Mouse (Mus musculus): ENCODE measurements around the gene Lamc2. TPM values are rescaled to one million over a fixed set of nuclear protein-coding genes. Genes with fewer than 3 reads are reported as not detected.
"Not testable (repeated sequence)": the region's sequence is repeated elsewhere in the genome, so short reads cannot be mapped to it uniquely, and the experiment has no call there.

Gene Lamc2
- polyA plus RNA-seq, 1 experiment from 2014 or later = 0.70 TPM

GRCm38 (mm10) chr1:153090807-153091206 is 95.4 kb downstream of the Lamc2 start:
- no peaks in the 10 kb centered on the region for H3K4me1 ChIP-seq (ENCODE audit: control insufficient read depth, insufficient read depth, low read length)
- ATAC-seq (no peak), DNase-seq (ENCODE audit: low spot score) (no peak)
- H3K27me3 ChIP-seq (replicated peaks; ENCODE audit: control insufficient read depth, insufficient read depth, low read length) = no peaks in the 10 kb centered on the region
- 91% methylated on average over 4 of the region's 4 CpGs for WGBS
- H3K36me3 ChIP-seq (ENCODE audit: control insufficient read depth, insufficient read depth, low read length) = 0 out of 2 replicates have a peak, but pooled peaks cover 3% of the 10 kb centered on the region
- H3K4me2 ChIP-seq (ENCODE audit: low read length) = no peak overlapping the region
- no peaks in the 10 kb centered on the region for H3K9me3 ChIP-seq (replicated peaks; ENCODE audit: control insufficient read depth, low read length)
- no peak overlapping the region for H3K27ac ChIP-seq (ENCODE audit: low read depth, low read length)
- H3K4me3 ChIP-seq (ENCODE audit: low read depth, low read length) = no peak overlapping the region
- H3K9ac ChIP-seq (ENCODE audit: low read length) = no peak overlapping the region

GRCm38 (mm10) chr1:153090081-153090480 is 96.2 kb downstream of the Lamc2 start:
- ATAC-seq (no peak), DNase-seq (ENCODE audit: low spot score) (no peak)
- no peaks in the 10 kb centered on the region for H3K4me1 ChIP-seq (ENCODE audit: control insufficient read depth, insufficient read depth, low read length)
- no peak overlapping the region for H3K4me2 ChIP-seq (ENCODE audit: low read length)
- H3K27me3 ChIP-seq (replicated peaks; ENCODE audit: control insufficient read depth, insufficient read depth, low read length) = no peaks in the 10 kb centered on the region
- no peak overlapping the region for H3K9ac ChIP-seq (ENCODE audit: low read length)
- H3K9me3 ChIP-seq (replicated peaks; ENCODE audit: control insufficient read depth, low read length) = no peaks in the 10 kb centered on the region
- 0 out of 2 replicates have a peak, but pooled peaks cover 3% of the 10 kb centered on the region for H3K36me3 ChIP-seq (ENCODE audit: control insufficient read depth, insufficient read depth, low read length)
- no peak overlapping the region for H3K27ac ChIP-seq (ENCODE audit: low read depth, low read length)
- 77% methylated on average over 2 of the region's 2 CpGs for WGBS
- no peak overlapping the region for H3K4me3 ChIP-seq (ENCODE audit: low read depth, low read length)

- WGBS = 80% methylated on average over 5 of the region's 5 CpGs
- DNase-seq (ENCODE audit: low spot score) (no peak), ATAC-seq (no peak)
- H3K4me1 ChIP-seq (ENCODE audit: control insufficient read depth, insufficient read depth, low read length) = no peaks in the 10 kb centered on the region
- H3K9me3 ChIP-seq (replicated peaks; ENCODE audit: control insufficient read depth, low read length) = no peaks in the 10 kb centered on the region
- H3K27ac ChIP-seq (ENCODE audit: low read depth, low read length) = no peak overlapping the region
- H3K4me3 ChIP-seq (ENCODE audit: low read depth, low read length) = no peak overlapping the region
- H3K4me2 ChIP-seq (ENCODE audit: low read length) = no peak overlapping the region
- no peak overlapping the region for H3K9ac ChIP-seq (ENCODE audit: low read length)
- no peaks in the 10 kb centered on the region for H3K27me3 ChIP-seq (replicated peaks; ENCODE audit: control insufficient read depth, insufficient read depth, low read length)
- 0 out of 2 replicates have a peak, but pooled peaks cover 3% of the 10 kb centered on the region for H3K36me3 ChIP-seq (ENCODE audit: control insufficient read depth, insufficient read depth, low read length)
Measured at GRCm38 (mm10) chr1:153087771-153088170, 98.5 kb downstream of the Lamc2 start.

- Histone ChIP-seq H3K9ac (ENCODE audit: low read length) (no peak overlapping the region), H3K9me3 (replicated peaks; ENCODE audit: control insufficient read depth, low read length) (no peaks in the 10 kb centered on the region), H3K4me3 (ENCODE audit: low read depth, low read length) (no peak overlapping the region), H3K27me3 (replicated peaks; ENCODE audit: control insufficient read depth, insufficient read depth, low read length) (no peaks in the 10 kb centered on the region), H3K27ac (ENCODE audit: low read depth, low read length) (no peak overlapping the region), H3K36me3 (ENCODE audit: control insufficient read depth, insufficient read depth, low read length) (0 out of 2 replicates have a peak, but pooled peaks cover 3% of the 10 kb centered on the region), H3K4me2 (ENCODE audit: low read length) (no peak overlapping the region), H3K4me1 (ENCODE audit: control insufficient read depth, insufficient read depth, low read length) (no peaks in the 10 kb centered on the region)
- 94% methylated on average over 5 of the region's 5 CpGs for whole genome bisulfite sequencing
- DNase-seq (ENCODE audit: low spot score) (no peak), ATAC-seq (no peak)
Measured at GRCm38 (mm10) chr1:153085198-153085597, 101.0 kb downstream of the Lamc2 start.

GRCm38 (mm10) chr1:153084191-153084590 is 102.1 kb downstream of the Lamc2 start:
- no peaks in the 10 kb centered on the region for H3K27me3 ChIP-seq (replicated peaks; ENCODE audit: control insufficient read depth, insufficient read depth, low read length)
- H3K9ac ChIP-seq (ENCODE audit: low read length) = no peak overlapping the region
- H3K27ac ChIP-seq (ENCODE audit: low read depth, low read length) = no peak overlapping the region
- ATAC-seq (peak; percentile 37; the same call in 1 of the 2 replicates), DNase-seq (ENCODE audit: low spot score) (peak; percentile 50)
- no peaks in the 10 kb centered on the region for H3K9me3 ChIP-seq (replicated peaks; ENCODE audit: control insufficient read depth, low read length)
- H3K4me3 ChIP-seq (ENCODE audit: low read depth, low read length) = no peak overlapping the region
- WGBS = 61% methylated on average over 6 of the region's 6 CpGs
- 0 out of 2 replicates have a peak, but pooled peaks cover 3% of the 10 kb centered on the region for H3K36me3 ChIP-seq (ENCODE audit: control insufficient read depth, insufficient read depth, low read length)
- no peak overlapping the region for H3K4me2 ChIP-seq (ENCODE audit: low read length)
- H3K4me1 ChIP-seq (ENCODE audit: control insufficient read depth, insufficient read depth, low read length) = no peaks in the 10 kb centered on the region

- H3K9ac ChIP-seq (ENCODE audit: low read length); H3K4me1 ChIP-seq (ENCODE audit: control insufficient read depth, insufficient read depth, low read length); H3K27ac ChIP-seq (ENCODE audit: low read depth, low read length); H3K9me3 ChIP-seq (replicated peaks; ENCODE audit: control insufficient read depth, low read length); H3K27me3 ChIP-seq (replicated peaks; ENCODE audit: control insufficient read depth, insufficient read depth, low read length); H3K4me2 ChIP-seq (ENCODE audit: low read length); H3K36me3 ChIP-seq (ENCODE audit: control insufficient read depth, insufficient read depth, low read length); ATAC-seq; DNase-seq (ENCODE audit: low spot score); H3K4me3 ChIP-seq (ENCODE audit: low read depth, low read length): not testable (repeated sequence)
- 92% methylated on average over 7 of the region's 14 CpGs for WGBS
Measured at GRCm38 (mm10) chr1:153083233-153083632, 103.0 kb downstream of the Lamc2 start.

- Histone ChIP-seq H3K4me3 (ENCODE audit: low read depth, low read length) (no peak overlapping the region), H3K4me2 (ENCODE audit: low read length) (no peak overlapping the region), H3K9ac (ENCODE audit: low read length) (no peak overlapping the region), H3K27me3 (replicated peaks; ENCODE audit: control insufficient read depth, insufficient read depth, low read length) (0 out of 2 replicates have a peak, but pooled peaks cover 3% of the 10 kb centered on the region), H3K9me3 (replicated peaks; ENCODE audit: control insufficient read depth, low read length) (no peaks in the 10 kb centered on the region), H3K4me1 (ENCODE audit: control insufficient read depth, insufficient read depth, low read length) (peaks cover 33% of the 10 kb centered on the region), H3K36me3 (ENCODE audit: control insufficient read depth, insufficient read depth, low read length) (no peaks in the 10 kb centered on the region), H3K27ac (ENCODE audit: low read depth, low read length) (no peak overlapping the region)
- whole genome bisulfite sequencing = 43% methylated on average over 6 of the region's 6 CpGs
- DNase-seq (ENCODE audit: low spot score) = no peak
- ATAC-seq = 0 out of 2 replicates have a peak, but pooled peaks have one; percentile 26
Measured at GRCm38 (mm10) chr1:153075955-153076354, 110.3 kb downstream of the Lamc2 start.

- Histone ChIP-seq H3K4me2 (ENCODE audit: low read length) (no peak overlapping the region), H3K27me3 (replicated peaks; ENCODE audit: control insufficient read depth, insufficient read depth, low read length) (0 out of 2 replicates have a peak, but pooled peaks cover 3% of the 10 kb centered on the region), H3K4me1 (ENCODE audit: control insufficient read depth, insufficient read depth, low read length) (peaks cover 33% of the 10 kb centered on the region), H3K36me3 (ENCODE audit: control insufficient read depth, insufficient read depth, low read length) (no peaks in the 10 kb centered on the region), H3K4me3 (ENCODE audit: low read depth, low read length) (no peak overlapping the region), H3K9me3 (replicated peaks; ENCODE audit: control insufficient read depth, low read length) (no peaks in the 10 kb centered on the region), H3K9ac (ENCODE audit: low read length) (no peak overlapping the region), H3K27ac (ENCODE audit: low read depth, low read length) (no peak overlapping the region)
- DNase-seq (ENCODE audit: low spot score) (peak; percentile 64), ATAC-seq (peak; percentile 70)
- 30% methylated on average over 3 of the region's 3 CpGs for WGBS
Measured at GRCm38 (mm10) chr1:153075087-153075736, 111.0 kb downstream of the Lamc2 start.

GRCm38 (mm10) chr1:153073441-153073840 is 112.8 kb downstream of the Lamc2 start:
- 0 out of 2 replicates have a peak, but pooled peaks cover 3% of the 10 kb centered on the region for H3K27me3 ChIP-seq (replicated peaks; ENCODE audit: control insufficient read depth, insufficient read depth, low read length)

More at GRCm38 (mm10) chr1:153073441-153073840, 112.8 kb downstream of the Lamc2 start:
- 0 out of 2 replicates have a peak overlapping the region, but pooled peaks have one; percentile 14 for H3K27ac ChIP-seq (ENCODE audit: low read depth, low read length)
- H3K4me3 ChIP-seq (ENCODE audit: low read depth, low read length) = no peak overlapping the region
- peak overlapping the region; percentile 25 for H3K4me2 ChIP-seq (ENCODE audit: low read length)
- H3K9ac ChIP-seq (ENCODE audit: low read length) = no peak overlapping the region
- H3K9me3 ChIP-seq (replicated peaks; ENCODE audit: control insufficient read depth, low read length) = no peaks in the 10 kb centered on the region
- H3K36me3 ChIP-seq (ENCODE audit: control insufficient read depth, insufficient read depth, low read length) = no peaks in the 10 kb centered on the region
- peak; percentile 28 for DNase-seq (ENCODE audit: low spot score)
- ATAC-seq = no peak
- peaks cover 33% of the 10 kb centered on the region for H3K4me1 ChIP-seq (ENCODE audit: control insufficient read depth, insufficient read depth, low read length)
- WGBS = 2% methylated on average over 9 of the region's 9 CpGs

Measured in forebrain, embryonic 14.5 days (tissue).